Mouse (Mus musculus): Measurements from ENCODE around the gene Kcnh4. TPM values are rescaled to one million over a fixed set of nuclear protein-coding genes. Genes with fewer than 3 reads are reported as not detected.
A peak's percentile ranks its signal among the peaks of the same experiment; 100 is the strongest.
"Not testable (repeated sequence)": the region's sequence is repeated elsewhere in the genome, so short reads cannot be mapped to it uniquely, and the experiment has no call there.

Gene Kcnh4
- total RNA-seq (2015) (not detected in 2 replicates), total RNA-seq (2017) (not detected in 2 replicates)

DNA sequence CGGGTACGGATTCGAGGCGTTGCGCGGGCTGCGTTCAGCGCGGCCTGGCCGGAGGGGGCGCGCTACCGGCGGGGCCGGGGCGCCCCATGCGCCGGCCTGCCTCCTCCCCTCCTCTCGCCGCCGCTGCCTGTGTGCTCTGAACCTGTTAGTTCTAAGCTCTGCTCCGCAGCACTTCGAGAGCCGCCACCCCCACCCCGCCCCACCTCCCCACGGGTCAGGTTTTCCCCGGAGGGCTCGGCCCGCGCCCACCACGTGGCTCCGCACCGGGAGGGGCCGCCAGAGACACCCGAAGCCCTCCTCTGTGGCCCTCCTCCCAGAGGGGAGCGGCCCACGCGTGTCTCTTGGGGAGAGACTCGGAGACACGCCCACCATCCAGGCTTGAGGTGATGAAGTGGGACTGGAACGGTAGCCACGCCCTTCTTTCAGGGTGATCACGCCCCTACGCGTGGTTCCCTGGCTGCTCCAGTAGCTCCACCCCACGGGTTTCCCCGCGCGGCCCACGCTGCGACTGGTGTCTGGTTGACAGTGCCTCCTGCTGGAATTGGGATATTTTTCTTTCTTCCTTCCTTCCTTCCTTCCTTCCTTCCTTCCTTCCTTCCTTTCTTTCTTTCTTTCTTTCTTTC is at the start of gene Kcnh4:
TSS of gene Kcnh4 (minus strand) at position 332 of the 623 bp plus-strand sequence.
- peak; percentile 70 for ATAC-seq (ENCODE audit: poor library complexity, severe bottlenecking)

DNA sequence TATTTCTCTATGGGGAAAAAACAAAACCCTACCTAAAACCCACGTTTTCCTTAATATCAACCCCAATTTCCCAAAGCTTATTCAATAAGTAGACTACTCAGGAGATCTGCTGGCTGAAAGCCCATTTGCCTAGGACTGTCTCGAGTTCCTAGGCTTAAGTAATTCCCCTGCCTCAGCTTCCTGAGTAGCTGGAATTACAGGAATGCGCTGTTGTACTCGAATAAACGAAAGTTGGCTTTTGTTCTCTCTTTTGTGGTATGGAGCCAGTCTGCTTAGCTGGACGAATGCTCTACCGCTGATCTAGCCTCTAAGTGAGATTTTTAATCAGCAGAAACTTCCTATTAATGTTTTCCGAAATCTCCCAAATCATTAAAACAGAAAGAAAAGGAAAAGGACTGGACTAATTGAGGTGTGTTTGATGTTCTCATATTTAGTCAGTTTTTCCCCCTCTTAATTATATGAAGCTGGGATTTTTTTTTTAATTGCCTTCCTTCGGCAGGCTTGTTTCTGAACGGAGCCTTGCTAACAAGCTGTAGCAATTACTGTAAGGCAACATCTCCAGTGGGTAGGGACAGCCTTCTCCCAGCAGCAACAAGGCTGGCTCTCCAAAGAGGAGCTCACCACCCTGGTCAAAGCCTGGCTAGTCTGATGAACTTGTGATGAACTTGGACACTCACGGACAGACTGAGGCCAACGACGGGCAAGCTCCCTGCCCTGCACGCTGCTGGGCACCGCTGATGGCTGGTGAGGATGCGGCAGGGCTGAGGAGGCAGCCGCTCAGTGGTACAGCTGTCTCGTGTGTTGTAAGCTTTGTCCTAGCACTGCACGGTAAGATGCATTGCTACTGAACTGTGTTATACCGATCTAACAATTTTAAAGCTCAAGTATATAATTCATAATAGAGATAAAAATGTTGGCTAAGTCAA is 46.9 kb upstream of the Kcnh4 start:
- ATAC-seq (ENCODE audit: poor library complexity, severe bottlenecking): no peak

DNA sequence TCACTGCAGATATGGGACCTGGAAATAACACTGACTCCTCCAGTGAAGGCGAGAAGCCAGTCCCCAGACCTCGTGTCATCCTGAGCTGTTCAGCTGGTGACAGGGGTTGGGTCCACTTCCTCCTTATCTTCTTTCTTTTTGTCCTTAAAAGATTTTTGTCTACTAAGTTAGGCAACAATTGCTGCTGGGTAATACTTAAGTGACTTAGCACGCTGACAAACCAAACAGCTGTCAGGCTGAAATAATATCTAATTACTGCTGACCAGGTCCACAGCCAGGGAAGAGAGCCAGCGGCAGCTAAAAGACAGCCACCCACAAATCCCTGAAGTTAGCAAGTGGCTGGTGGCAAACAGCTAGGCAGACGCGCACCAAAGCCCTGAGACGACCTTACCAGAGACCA is 45.8 kb upstream of the Kcnh4 start:
- ATAC-seq (ENCODE audit: poor library complexity, severe bottlenecking): peak; percentile 70

DNA sequence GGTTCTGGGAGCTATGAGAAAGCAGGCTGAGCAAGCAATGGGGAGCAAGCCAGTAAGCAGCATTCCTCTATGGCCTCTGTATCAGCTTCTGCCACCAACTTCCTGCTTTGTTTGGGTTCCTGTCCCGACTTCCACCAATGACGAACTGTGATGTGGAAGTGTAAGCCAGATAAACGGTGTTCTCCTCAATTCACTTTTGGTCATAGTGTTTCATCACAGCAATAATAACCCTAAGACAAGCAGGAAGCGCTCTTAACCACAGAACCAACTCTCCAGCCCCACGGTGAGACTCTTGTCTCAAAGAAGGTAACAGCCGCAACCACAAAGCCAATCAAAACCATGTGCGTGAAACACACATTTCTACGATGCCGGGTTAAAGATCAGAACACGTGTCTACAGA is 44.7 kb upstream of the Kcnh4 start:
- peak; percentile 80 for ATAC-seq (ENCODE audit: poor library complexity, severe bottlenecking)

DNA sequence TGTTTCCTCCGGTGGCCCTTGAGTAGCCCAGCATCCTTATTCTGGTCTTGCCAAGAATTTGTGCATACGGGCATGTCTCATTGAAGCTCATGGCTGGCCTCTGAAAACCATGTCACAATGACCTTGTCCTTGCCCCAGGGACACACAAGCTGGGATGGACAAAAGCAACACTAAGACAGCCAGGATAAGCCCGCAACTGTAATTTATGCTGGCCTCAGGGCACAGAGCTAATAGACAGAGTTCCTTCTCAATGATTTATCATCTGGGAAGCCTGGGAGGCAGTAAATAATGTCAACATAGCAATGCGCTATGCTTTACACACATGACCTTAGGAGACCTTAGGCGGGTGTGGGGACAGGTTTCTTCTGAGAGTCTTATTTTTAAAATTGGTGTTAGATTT is 39.7 kb upstream of the Kcnh4 start:
- ATAC-seq (ENCODE audit: poor library complexity, severe bottlenecking): no peak

DNA sequence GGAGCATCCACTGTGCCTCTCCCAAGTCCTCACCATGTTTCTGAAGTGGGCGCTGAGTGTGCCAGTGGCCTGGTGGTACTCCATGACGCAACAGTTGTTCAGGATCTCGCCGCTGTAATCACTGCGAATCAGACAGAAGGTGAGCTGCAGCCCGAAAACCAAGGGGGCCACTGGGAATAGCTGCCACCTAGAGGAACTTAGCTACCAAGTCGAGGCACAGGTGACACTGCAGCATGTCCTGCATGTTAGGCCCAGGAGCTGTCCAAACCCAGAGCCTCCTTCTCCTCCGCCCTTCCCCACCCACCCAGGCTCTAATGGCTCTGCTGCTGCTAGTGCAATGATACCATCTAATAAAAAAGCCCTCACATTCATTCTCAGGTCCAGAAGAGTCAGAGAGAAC is 36.8 kb upstream of the Kcnh4 start:
- no peak for ATAC-seq (ENCODE audit: poor library complexity, severe bottlenecking)

DNA sequence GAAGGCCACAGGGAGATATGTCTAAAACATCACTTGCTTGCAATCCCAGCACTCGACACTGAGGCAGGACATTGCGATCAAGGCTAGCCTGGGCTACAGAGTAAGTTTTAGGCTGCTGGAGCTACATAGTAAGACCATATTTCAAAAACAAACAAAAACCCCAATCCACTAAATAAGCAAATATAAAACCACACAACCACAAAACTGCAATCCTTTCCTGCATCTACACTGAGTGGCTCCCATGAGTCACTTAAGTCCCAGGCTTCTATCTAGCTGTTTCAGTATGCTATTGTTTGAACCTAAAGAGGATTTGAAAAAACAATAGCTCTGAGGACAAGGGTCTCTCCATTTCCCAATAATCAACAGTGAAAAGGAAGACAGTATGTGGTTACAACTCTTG is 35.6 kb upstream of the Kcnh4 start:
- no peak for ATAC-seq (ENCODE audit: poor library complexity, severe bottlenecking)

DNA sequence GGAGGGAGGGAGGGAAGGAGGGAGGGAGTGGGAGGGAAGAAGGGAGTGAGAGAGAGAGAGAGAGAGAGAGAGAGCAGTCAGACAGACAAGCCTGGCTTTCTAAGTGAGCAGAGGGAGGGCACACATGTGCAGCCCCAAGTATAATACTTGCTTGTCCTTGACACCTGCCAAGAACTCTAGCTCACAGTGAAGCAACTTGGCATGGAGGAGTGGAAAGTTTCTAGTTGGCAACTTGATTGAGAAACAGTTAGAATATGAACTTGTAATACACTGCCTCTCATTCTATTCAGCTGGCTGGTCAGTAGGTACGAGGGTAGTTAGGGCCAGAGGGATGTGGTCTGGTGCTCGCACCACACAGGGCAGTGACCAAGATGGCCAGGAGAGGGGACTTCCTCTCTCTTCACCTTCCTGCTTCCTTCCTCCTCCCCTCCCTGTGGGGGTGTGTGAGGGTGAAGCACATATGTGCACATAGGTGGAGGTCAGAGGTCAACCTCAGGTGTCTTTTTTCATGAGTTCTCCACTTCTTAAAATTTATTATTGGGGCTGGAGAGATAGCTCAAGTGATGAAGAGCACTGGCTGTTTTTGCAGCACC is 31.8 kb upstream of the Kcnh4 start:
- peak; percentile 77 for ATAC-seq (ENCODE audit: poor library complexity, severe bottlenecking)

DNA sequence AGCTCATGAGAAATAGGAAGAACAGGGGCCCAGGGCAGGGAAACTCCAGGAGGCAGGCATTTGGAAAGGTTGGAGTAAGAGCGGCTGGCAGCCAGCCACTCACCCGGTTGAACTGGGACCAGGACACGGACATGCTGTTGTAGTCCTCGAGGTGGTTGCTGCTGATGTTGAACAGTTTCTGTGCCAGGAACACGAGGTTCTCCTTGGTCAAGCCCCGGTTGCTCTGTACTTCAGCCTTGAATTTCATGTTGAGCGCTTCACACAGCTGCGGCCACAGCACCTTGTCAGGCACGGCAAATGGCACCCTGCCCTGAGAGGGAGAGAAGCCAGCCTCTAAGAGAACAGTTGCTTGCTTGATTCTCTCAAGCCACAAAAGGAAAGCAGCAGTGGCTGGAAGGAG is 30.9 kb upstream of the Kcnh4 start:
- not testable (repeated sequence) for ATAC-seq (ENCODE audit: poor library complexity, severe bottlenecking)

DNA sequence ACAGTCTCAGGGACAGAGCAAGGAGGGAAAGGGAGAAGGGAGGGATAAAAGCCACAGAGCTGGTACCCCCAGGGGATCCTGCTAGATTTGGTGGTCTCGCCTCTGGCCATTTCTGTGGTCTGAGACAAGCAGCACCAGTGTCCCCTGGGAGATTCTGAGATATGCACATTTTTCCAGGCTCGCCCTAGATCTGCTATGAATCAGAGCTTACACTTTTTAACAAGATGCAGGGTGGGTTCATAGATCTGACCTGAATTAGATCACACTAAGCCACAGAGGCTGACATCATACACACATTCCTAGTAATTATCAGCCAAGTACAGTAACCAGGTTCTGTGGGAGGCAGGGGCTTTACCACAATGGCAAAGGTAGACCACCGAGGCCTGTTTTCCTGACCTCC is 30.0 kb upstream of the Kcnh4 start:
- ATAC-seq (ENCODE audit: poor library complexity, severe bottlenecking): no peak

DNA sequence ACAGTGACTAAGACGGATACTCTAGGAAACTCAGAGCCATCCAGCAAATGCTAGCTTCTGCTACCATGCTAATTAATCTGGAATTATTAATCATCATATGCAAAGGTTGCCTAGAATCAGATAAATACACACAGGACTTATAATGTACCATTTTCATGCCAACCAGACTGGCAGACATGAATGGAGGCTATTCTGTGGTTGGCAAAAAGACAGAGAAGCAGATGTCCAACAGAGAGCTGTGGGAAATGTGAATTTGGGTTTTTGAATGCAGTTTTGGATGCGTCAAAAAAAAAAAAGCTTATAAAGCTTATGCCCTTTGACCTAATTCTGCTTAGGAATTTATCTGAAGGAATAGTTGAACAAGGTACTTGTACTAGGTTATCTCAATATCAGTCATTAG is 26.0 kb upstream of the Kcnh4 start:
- ATAC-seq (ENCODE audit: poor library complexity, severe bottlenecking): no peak

DNA sequence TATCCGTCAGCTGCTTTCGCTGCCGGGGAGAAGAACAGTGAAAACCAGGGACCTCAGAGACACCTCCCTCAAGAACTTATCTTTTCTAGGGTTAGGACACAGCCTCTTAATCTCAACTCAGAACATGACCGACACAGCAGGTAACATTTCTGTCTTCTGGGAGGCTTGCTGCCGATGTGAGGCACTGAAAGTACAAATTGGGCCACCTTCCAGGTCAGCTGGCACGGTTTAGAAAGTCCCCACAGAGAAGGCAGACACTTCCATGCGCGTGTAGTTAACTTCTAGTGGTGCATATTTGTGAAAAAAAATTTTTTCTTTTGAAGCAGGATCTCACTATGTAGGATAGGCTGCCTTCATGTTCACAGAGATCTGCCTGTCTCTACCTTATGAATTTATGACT is 24.5 kb upstream of the Kcnh4 start:
- ATAC-seq (ENCODE audit: poor library complexity, severe bottlenecking): no peak

DNA sequence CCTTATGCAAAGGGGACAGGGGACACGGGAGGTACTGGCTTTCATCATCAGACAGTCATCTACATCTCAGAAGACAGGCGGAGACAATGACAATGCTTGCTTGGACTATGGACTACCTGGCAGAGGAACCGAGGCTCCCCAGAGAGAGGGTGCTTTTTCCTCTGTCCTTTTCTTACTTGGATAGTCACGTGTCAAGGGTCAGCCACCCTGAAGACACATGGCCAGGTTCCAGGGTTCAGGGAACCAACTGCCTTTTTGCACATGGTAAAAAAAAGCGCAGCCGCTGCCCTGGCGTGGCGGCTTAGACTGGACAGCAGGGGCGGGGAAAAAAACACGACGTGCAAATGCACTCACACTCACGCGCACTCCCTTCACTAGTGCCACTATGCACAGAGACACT is 22.8 kb upstream of the Kcnh4 start:
- ATAC-seq (ENCODE audit: poor library complexity, severe bottlenecking): no peak

DNA sequence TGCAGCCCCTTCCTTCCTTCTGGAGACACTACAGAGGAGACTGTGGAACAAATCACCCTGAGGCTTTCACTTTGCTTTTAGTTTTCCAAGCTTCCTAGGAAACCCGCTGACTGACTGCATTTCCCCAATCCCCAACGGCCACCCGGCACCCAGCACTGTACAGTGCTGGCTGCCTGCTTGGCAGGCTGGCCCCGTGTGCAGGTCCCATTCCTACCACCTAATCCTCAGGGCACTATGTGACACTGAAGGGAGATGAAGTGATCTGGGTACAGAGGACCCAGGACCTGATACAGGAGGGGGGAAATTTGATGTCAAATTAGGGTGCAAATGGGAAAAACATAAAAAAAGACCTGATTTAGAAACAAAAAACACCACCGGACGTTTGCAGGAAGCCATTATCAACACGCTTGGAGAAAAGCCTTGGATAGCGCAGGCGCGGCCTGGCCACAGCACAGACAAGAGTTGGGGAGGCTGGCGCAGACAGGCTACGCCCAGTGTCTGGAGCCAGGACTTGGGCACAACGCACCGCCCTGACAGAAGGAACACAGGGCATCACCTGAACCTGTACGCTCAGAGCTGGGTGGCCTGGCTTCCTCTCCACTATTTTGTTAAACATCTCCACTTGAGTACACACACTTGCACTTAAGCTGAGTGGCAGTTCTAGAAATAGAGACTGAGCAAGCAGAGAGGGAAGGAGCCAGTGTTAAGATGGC is 22.2 kb upstream of the Kcnh4 start:
- no peak for ATAC-seq (ENCODE audit: poor library complexity, severe bottlenecking)

DNA sequence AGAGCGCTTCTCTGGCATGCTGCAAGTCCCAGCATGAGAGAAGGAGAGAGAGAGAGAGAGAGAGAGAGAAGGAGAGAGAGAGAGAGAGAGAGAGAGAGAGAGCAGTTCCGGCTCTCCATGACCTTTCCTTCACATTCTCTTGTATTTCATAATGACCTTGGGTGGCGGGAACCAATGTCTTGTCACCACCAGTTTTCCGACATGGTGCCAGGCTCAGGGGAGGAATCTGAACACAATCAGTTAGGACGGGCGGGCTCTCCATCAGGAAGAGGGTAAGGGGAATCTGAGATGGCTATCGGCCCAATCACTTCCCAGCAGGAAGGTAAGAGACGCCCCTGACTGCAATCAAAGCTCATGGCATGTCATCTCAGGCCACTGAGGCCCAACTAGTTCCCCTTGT is 20.5 kb upstream of the Kcnh4 start:
- ATAC-seq (ENCODE audit: poor library complexity, severe bottlenecking): no peak

DNA sequence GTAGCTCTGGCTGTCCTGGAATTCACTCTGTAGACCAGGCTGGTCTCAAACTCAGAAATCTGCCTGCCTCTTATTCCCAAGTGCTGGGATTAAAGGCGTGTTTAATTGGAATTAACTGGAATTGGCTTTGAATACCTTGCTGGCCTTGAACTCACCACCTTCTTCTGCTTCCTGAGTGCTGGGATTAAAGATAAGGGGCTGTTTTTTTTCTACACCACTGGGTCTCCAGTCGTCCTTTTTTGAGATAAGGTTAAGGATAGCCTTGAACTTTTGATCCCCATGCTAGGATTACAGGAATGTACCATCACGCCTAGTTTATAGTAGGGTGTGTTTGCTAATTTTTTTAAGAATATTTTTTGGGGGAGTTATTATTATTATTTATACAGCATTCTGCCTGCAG is 18.3 kb upstream of the Kcnh4 start:
- no peak for ATAC-seq (ENCODE audit: poor library complexity, severe bottlenecking)

DNA sequence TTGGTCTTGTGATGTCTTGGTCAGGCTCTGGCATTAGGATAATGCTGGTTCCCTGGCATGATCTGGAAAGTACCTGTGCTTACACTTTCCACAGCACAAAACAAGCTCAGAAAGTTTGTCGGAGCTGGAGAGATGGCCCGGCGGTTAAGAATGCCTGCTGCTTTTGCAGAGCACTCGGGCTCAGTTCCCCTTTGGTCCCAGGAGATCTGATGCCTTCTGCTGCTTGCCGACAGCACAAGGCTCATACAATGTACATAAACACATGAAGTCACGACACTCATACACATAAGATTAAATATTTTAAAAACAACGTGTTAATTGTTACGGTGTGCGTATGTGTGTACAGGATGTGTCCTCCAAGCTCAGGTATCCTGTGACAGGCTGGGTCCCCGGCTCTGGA is 16.2 kb upstream of the Kcnh4 start:
- no peak for ATAC-seq (ENCODE audit: poor library complexity, severe bottlenecking)

DNA sequence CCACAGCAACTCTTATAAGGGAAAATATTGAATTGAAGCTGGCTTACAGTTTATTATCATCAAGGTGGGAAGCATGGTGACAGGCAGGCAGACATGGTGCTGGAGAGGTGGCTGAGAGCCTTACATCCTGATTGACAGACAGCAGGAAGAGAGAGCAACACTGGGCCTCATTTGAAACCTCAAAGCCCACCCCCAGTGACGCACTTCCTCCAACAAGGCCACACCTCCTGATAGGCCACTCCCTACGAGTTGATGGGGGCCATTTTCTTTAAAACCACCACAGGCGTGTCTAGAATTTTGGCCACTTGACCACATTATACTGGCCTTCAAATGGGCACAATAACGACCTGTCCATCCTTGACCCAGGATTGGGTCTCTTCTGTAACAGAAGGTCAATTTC is 14.5 kb upstream of the Kcnh4 start:
- no peak for ATAC-seq (ENCODE audit: poor library complexity, severe bottlenecking)

DNA sequence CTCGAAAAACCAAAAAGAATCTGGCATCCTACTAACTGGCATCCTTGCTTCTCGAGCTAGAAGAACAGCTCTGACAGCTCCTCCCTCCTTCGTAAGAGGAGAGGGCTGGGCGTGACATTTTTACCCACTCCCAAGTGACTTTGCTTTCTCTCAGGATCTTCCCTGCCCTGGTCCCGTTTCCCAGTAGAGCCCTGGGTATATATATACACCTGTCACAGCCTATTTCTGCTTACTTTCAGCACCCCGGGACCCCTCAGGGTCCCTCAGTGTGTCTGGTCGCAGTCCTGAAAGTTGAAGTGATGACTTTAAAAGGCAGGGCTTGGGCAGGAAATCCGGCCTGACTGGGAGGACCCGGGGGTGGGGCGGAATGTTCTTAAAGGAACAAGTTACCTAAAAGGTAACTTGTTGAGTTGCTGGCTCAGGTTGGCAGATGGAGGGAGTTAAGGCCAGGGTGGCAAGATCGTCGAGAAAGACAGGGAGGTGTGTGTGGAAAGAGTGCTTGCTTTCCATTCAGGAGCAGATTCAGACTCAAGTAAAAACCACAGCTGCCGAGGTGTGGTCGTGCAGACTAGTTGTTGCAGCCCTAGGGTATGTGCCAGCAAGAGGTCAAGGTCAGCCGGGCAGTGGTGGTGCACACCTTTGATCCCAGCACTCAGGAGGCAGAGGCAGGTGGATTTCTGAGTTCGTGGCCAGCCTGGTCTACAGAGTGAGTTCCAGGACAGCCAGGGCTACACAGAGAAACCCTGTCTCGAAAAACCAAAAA is 11.1 kb upstream of the Kcnh4 start, which contains the start of gene Ghdc:
TSS of gene Ghdc (minus strand) at position 312 of the 763 bp plus-strand sequence.
- ATAC-seq (ENCODE audit: poor library complexity, severe bottlenecking): peak; percentile 97

DNA sequence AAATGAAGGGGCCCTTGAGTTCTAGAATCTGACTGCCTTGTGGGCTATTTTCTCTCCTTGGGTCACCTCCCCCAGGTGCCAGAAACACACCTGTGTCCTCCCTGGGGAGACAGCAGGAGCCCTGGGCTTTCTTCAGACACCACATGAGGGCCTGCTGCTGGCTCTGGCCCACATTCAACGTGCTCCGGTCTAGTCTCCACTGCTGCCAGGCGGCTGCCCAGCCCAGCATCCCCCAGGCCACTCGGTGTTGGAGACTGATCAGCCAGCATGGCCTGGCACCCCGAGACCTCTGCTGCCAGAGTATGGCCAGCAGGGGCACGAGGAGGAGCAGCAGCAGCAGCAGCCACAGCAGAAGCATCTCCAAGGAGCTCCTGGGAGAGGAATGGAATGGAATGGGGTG is 10.2 kb upstream of the Kcnh4 start:
- ATAC-seq (ENCODE audit: poor library complexity, severe bottlenecking): no peak
